8 mouse cellular contexts compared by ENCODE assay signal in genomic region chr2:33957754-33958153, GRCm38 (mm10).
A peak's percentile ranks its signal among the peaks of the same experiment; 100 is the strongest.
DNase-seq lines count a peak whose midpoint lies in the region; ATAC-seq and TF ChIP-seq lines count a peak whose summit lies in the region.

No protein-coding gene starts in this region.

- no peak overlapping the region for H3K4me3 ChIP-seq in hindbrain, postnatal 0 days (ENCODE audit: low read length)
- H3K4me3 ChIP-seq in hindbrain, embryonic 14.5 days (replicated peaks; ENCODE audit: low read length) = no peak overlapping the region
- no peak overlapping the region for H3K4me3 ChIP-seq in ES-Bruce4 (ENCODE audit: low read depth, low read length)
- H3K4me3 ChIP-seq in liver, embryonic 14.5 days (ENCODE audit: insufficient read depth in 1 of 2, low read depth in 2 of 2, low read length in 2 of 2) = no peak overlapping the region

- H3K9ac ChIP-seq in hindbrain, postnatal 0 days (replicated peaks; ENCODE audit: low read length) = no peak overlapping the region
- H3K9ac ChIP-seq in hindbrain, embryonic 14.5 days = no peak overlapping the region
- no peak overlapping the region for H3K9ac ChIP-seq in ES-Bruce4 (ENCODE audit: low read depth, poor library complexity, severe bottlenecking)
- H3K9ac ChIP-seq in liver, embryonic 14.5 days (replicated peaks) = no peak overlapping the region

- WGBS in hindbrain, postnatal 0 days = 69% methylated on average over 6 of the region's 6 CpGs
- WGBS in hindbrain, embryonic 14.5 days = 65% methylated on average over 6 of the region's 6 CpGs
- WGBS in liver, embryonic 14.5 days (ENCODE audit: insufficient replicate concordance) = 47% methylated on average over 6 of the region's 6 CpGs

- H3K4me1 ChIP-seq in hindbrain, postnatal 0 days (ENCODE audit: insufficient read depth, low read length) = no peaks in the 10 kb centered on the region
- no peaks in the 10 kb centered on the region for H3K4me1 ChIP-seq in hindbrain, embryonic 14.5 days (replicated peaks; ENCODE audit: control insufficient read depth, insufficient read depth, low read length)
- H3K4me1 ChIP-seq in ES-Bruce4 (ENCODE audit: control insufficient read depth, insufficient read depth, low read length) = peaks cover 4% of the 10 kb centered on the region
- H3K4me1 ChIP-seq in liver, embryonic 14.5 days (replicated peaks; ENCODE audit: control insufficient read depth in 2 of 2, insufficient read depth in 2 of 2, low read length in 1 of 2) = no peaks in the 10 kb centered on the region

- no peaks in the 10 kb centered on the region for H3K9me3 ChIP-seq in hindbrain, postnatal 0 days (ENCODE audit: low read length)
- H3K9me3 ChIP-seq in hindbrain, embryonic 14.5 days (ENCODE audit: control insufficient read depth, low read length) = no peaks in the 10 kb centered on the region
- no peaks in the 10 kb centered on the region for H3K9me3 ChIP-seq in ES-Bruce4 (replicated peaks; ENCODE audit: control insufficient read depth, insufficient read depth, low read length, poor library complexity, severe bottlenecking)
- H3K9me3 ChIP-seq in liver, embryonic 14.5 days (ENCODE audit: control insufficient read depth, low read length) = no peaks in the 10 kb centered on the region

- TF ChIP-seq EP300 in ES-Bruce4 (IDR thresholded peaks at IDR 0.05; ENCODE audit: insufficient read depth, low read depth, low read length) = no peak
- TF ChIP-seq EP300 in liver, embryonic 14.5 days (IDR thresholded peaks at IDR 0.05; ENCODE audit: low read depth) = no peak

- DNase-seq in hindbrain, postnatal 0 days (ENCODE audit: low spot score) = peak; percentile 62
- DNase-seq in hindbrain, embryonic 14.5 days (ENCODE audit: low spot score) = no peak
- DNase-seq in 416B (ENCODE audit: low read depth) = peak; percentile 83
- DNase-seq in embryo, embryonic 10 days (ENCODE audit: low spot score) = peak; percentile 71
- peak; percentile 13 to 24 (median 14) for DNase-seq in liver, embryonic 14.5 days (ENCODE audit: low read depth in 3 of 3, low spot score in 3 of 3)
- DNase-seq in thymus, postnatal 14 days = peak; percentile 70
- DNase-seq in frontal cortex, postnatal 10 days (ENCODE audit: low spot score in 2 of 2) = no peak

- no peaks in the 10 kb centered on the region for H3K36me3 ChIP-seq in hindbrain, postnatal 0 days (ENCODE audit: insufficient read depth, low read length)
- H3K36me3 ChIP-seq in hindbrain, embryonic 14.5 days (replicated peaks; ENCODE audit: control insufficient read depth, insufficient read depth) = no peaks in the 10 kb centered on the region
- no peaks in the 10 kb centered on the region for H3K36me3 ChIP-seq in ES-Bruce4 (ENCODE audit: control insufficient read depth, insufficient read depth, low read length, poor library complexity, severe bottlenecking)
- H3K36me3 ChIP-seq in liver, embryonic 14.5 days (replicated peaks; ENCODE audit: control insufficient read depth, insufficient read depth, low read depth) = no peaks in the 10 kb centered on the region

- no peaks in the 10 kb centered on the region for H3K27me3 ChIP-seq in hindbrain, postnatal 0 days (ENCODE audit: insufficient read depth, low read length)
- H3K27me3 ChIP-seq in hindbrain, embryonic 14.5 days (ENCODE audit: control insufficient read depth, insufficient read depth, low read length) = no peaks in the 10 kb centered on the region
- H3K27me3 ChIP-seq in ES-Bruce4 (ENCODE audit: control insufficient read depth, insufficient read depth, low read length, poor library complexity, severe bottlenecking) = no peaks in the 10 kb centered on the region
- no peaks in the 10 kb centered on the region for H3K27me3 ChIP-seq in liver, embryonic 14.5 days (ENCODE audit: control insufficient read depth, insufficient read depth, low read length)

- no peak overlapping the region for H3K4me2 ChIP-seq in hindbrain, postnatal 0 days (ENCODE audit: low read depth, low read length)
- no peak overlapping the region for H3K4me2 ChIP-seq in hindbrain, embryonic 14.5 days (replicated peaks)
- no peak overlapping the region for H3K4me2 ChIP-seq in liver, embryonic 14.5 days (ENCODE audit: low read depth)

- TF ChIP-seq POLR2A in ES-Bruce4 (IDR thresholded peaks at IDR 0.05; ENCODE audit: insufficient read depth, low read length) = no peak

- TF ChIP-seq CTCF in hindbrain, postnatal 0 days (IDR thresholded peaks at IDR 0.05; ENCODE audit: low read depth) = peak; percentile 60
- TF ChIP-seq CTCF in ES-Bruce4 (IDR thresholded peaks at IDR 0.05; ENCODE audit: low read depth, low read length) = peak; percentile 76
- peak; percentile 82 for TF ChIP-seq CTCF in liver, embryonic 14.5 days (IDR thresholded peaks at IDR 0.05; ENCODE audit: low read depth)

- H3K27ac ChIP-seq in hindbrain, postnatal 0 days = no peak overlapping the region
- H3K27ac ChIP-seq in hindbrain, embryonic 14.5 days = no peak overlapping the region
- H3K27ac ChIP-seq in ES-Bruce4 (ENCODE audit: insufficient read depth, low read length) = no peak overlapping the region
- H3K27ac ChIP-seq in liver, embryonic 14.5 days = no peak overlapping the region

- ATAC-seq in hindbrain, postnatal 0 days = no peak
- ATAC-seq in hindbrain, embryonic 14.5 days (ENCODE audit: low FRiP score) = no peak
- ATAC-seq in liver, embryonic 14.5 days (ENCODE audit: insufficient read depth) = no peak

Comparison
In these comparisons a context has a peak if more than half of its experiments do, and no peak if none do; other contexts are left out.
1. DNase-seq: peak in hindbrain, postnatal 0 days (single experiment), 416B (single experiment), embryo, embryonic 10 days (single experiment), liver, embryonic 14.5 days (3 of 3) and thymus, postnatal 14 days (single experiment); none in hindbrain, embryonic 14.5 days (single experiment) and frontal cortex, postnatal 10 days (0 of 2).
2. Peak in every context shown above with its lines, with median percentiles within 50 percentile points of each other: CTCF ChIP-seq.